Mouse (Mus musculus): ENCODE results near the gene Rnps1. TPM values are rescaled to one million over a fixed set of nuclear protein-coding genes. Genes with fewer than 3 reads are reported as not detected.

The Rnps1 gene
- polyA plus RNA-seq, 1 experiment from 2014 or later = 300 TPM

- no peak for ATAC-seq (ENCODE audit: low FRiP score, low TSS enrichment)
- Histone ChIP-seq H3K4me1 (ENCODE audit: insufficient read depth, low read length) (peaks cover 50% of the 10 kb centered on the region), H3K9me3 (ENCODE audit: low read length) (no peaks in the 10 kb centered on the region), H3K27me3 (ENCODE audit: insufficient read depth, low read length) (no peaks in the 10 kb centered on the region), H3K4me2 (replicated peaks; ENCODE audit: low read depth, low read length) (no peak overlapping the region), H3K27ac (ENCODE audit: low read length) (no peak overlapping the region), H3K4me3 (ENCODE audit: low read length) (no peak overlapping the region), H3K36me3 (ENCODE audit: insufficient read depth, low read length) (peaks cover 29% of the 10 kb centered on the region; the same call in 1 of the 2 replicates), H3K9ac (replicated peaks; ENCODE audit: low read length) (no peak overlapping the region)
- 67% methylated on average over 5 of the region's 5 CpGs for WGBS
Observed at GRCm38 (mm10) chr17:24474557-24474956, 60.2 kb downstream of the Rnps1 start.

Other genes starting within 250 kb of the Rnps1 start
- 695 and 701 TPM in 2 replicates for gene Atp6v0c, start 244.9 kb upstream of the Rnps1 start, polyA plus RNA-seq (2015; fragmentation: Nextera tagmentation; extraction: Ambion mirVana)
- gene Tbc1d24, start 209.0 kb upstream of the Rnps1 start, polyA plus RNA-seq (2015; fragmentation: Nextera tagmentation; extraction: Ambion mirVana) = 5.6 and 6.2 TPM in 2 replicates
- gene Ntn3, start 205.0 kb upstream of the Rnps1 start, polyA plus RNA-seq (2015; fragmentation: Nextera tagmentation; extraction: Ambion mirVana) = 4.3 and 4.8 TPM in 2 replicates
- gene Tedc2, start 193.7 kb upstream of the Rnps1 start, polyA plus RNA-seq (2015; fragmentation: Nextera tagmentation; extraction: Ambion mirVana) = 12.2 and 13.4 TPM in 2 replicates
- 69.2 and 73.5 TPM in 2 replicates for gene Ccnf, start 163.1 kb upstream of the Rnps1 start, polyA plus RNA-seq (2015; fragmentation: Nextera tagmentation; extraction: Ambion mirVana)
- gene Abca17, start 63.5 kb upstream of the Rnps1 start, polyA plus RNA-seq (2015; fragmentation: Nextera tagmentation; extraction: Ambion mirVana) = 0.22 TPM in 1 of 2 replicates, not detected in the other
- 20.8 and 22.6 TPM in 2 replicates for gene Abca3, start 62.6 kb upstream of the Rnps1 start, polyA plus RNA-seq (2015; fragmentation: Nextera tagmentation; extraction: Ambion mirVana)
- 141 and 143 TPM in 2 replicates for gene Eci1, start 12.1 kb downstream of the Rnps1 start, polyA plus RNA-seq (2015; fragmentation: Nextera tagmentation; extraction: Ambion mirVana)
- 3.2 and 5.5 TPM in 2 replicates for gene Dnase1l2, start 28.5 kb downstream of the Rnps1 start, polyA plus RNA-seq (2015; fragmentation: Nextera tagmentation; extraction: Ambion mirVana)
- gene E4f1, start 55.7 kb downstream of the Rnps1 start, polyA plus RNA-seq (2015; fragmentation: Nextera tagmentation; extraction: Ambion mirVana) = 38.1 TPM in 2 replicates
- gene Pgp, start 55.8 kb downstream of the Rnps1 start, polyA plus RNA-seq (2015; fragmentation: Nextera tagmentation; extraction: Ambion mirVana) = 55.5 and 55.6 TPM in 2 replicates
- gene Bricd5, start 59.3 kb downstream of the Rnps1 start, polyA plus RNA-seq (2015; fragmentation: Nextera tagmentation; extraction: Ambion mirVana) = 0.42 and 1.6 TPM in 2 replicates
- 39.3 and 40.2 TPM in 2 replicates for gene Mlst8, start 64.5 kb downstream of the Rnps1 start, polyA plus RNA-seq (2015; fragmentation: Nextera tagmentation; extraction: Ambion mirVana)
- gene Caskin1, start 74.0 kb downstream of the Rnps1 start, polyA plus RNA-seq (2015; fragmentation: Nextera tagmentation; extraction: Ambion mirVana) = 1.5 and 2.2 TPM in 2 replicates
- gene Traf7, start 113.4 kb downstream of the Rnps1 start, polyA plus RNA-seq (2015; fragmentation: Nextera tagmentation; extraction: Ambion mirVana) = 102 and 113 TPM in 2 replicates
- 2.8 and 3.0 TPM in 2 replicates for gene Rab26, start 119.6 kb downstream of the Rnps1 start, polyA plus RNA-seq (2015; fragmentation: Nextera tagmentation; extraction: Ambion mirVana)
- gene Pkd1, start 135.3 kb downstream of the Rnps1 start, polyA plus RNA-seq (2015; fragmentation: Nextera tagmentation; extraction: Ambion mirVana) = 22.5 and 24.3 TPM in 2 replicates
- 72.8 and 77.0 TPM in 2 replicates for gene Tsc2, start 218.1 kb downstream of the Rnps1 start, polyA plus RNA-seq (2015; fragmentation: Nextera tagmentation; extraction: Ambion mirVana)
- 23.1 TPM in 2 replicates for gene Nthl1, start 218.1 kb downstream of the Rnps1 start, polyA plus RNA-seq (2015; fragmentation: Nextera tagmentation; extraction: Ambion mirVana)
- 116 and 120 TPM in 2 replicates for gene Slc9a3r2, start 235.8 kb downstream of the Rnps1 start, polyA plus RNA-seq (2015; fragmentation: Nextera tagmentation; extraction: Ambion mirVana)
- gene Npw, start 243.9 kb downstream of the Rnps1 start, polyA plus RNA-seq (2015; fragmentation: Nextera tagmentation; extraction: Ambion mirVana) = 0.37 TPM in 1 of 2 replicates, not detected in the other

Data from kidney, embryonic 16.5 days (tissue).